Mouse (Mus musculus): ENCODE results near the gene Sec1. TPM values are rescaled to one million over a fixed set of nuclear protein-coding genes. Genes with fewer than 3 reads are reported as not detected.

Sec1 gene
- polyA plus RNA-seq, 1 experiment from 2014 or later: 4.8 TPM

DNA sequence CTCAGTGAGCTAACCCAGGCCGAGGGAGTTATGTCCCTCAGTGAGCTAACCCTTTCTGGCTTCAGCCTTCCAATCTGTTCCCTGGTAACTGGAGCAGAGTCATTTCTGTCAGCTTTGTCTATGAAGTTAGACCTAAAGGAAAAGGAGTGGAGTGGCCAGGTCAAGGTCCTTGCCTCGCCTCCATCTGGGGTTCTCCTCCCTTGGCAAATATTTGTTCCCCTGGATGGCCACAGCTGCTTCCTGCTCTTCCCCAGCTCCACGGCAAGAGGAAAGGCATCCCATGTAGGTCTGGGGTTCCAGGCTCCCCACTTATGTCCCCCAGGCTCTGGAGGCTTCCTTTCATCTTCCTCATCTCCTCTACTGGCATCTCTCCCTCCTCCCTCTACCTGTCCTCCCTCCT, 33.4 kb upstream of the Sec1 start:
- no peak for DNase-seq (ENCODE audit: low spot score)
- peak; percentile 21; the same call in 1 of the 2 replicates for ATAC-seq (replicated peaks; ENCODE audit: low FRiP score, low TSS enrichment, low read depth)
- H3K9ac ChIP-seq (ENCODE audit: low read length): no peak overlapping the region
- H3K27me3 ChIP-seq (replicated peaks; ENCODE audit: control insufficient read depth, insufficient read depth, low read length): no peaks in the 10 kb centered on the region
- no peaks in the 10 kb centered on the region for H3K9me3 ChIP-seq (ENCODE audit: control insufficient read depth, low read length)
- H3K4me2 ChIP-seq (ENCODE audit: low read length): peak overlapping the region; percentile 13; the same call in 1 of the 2 replicates
- no peak overlapping the region for H3K4me3 ChIP-seq (ENCODE audit: low read depth, low read length)
- WGBS: 47% methylated on average over 3 of the region's 3 CpGs
- H3K36me3 ChIP-seq (ENCODE audit: control insufficient read depth, insufficient read depth, low read length): peaks cover 43% of the 10 kb centered on the region
- peak overlapping the region; percentile 64 for H3K27ac ChIP-seq (ENCODE audit: low read depth)
- H3K4me1 ChIP-seq (replicated peaks; ENCODE audit: control insufficient read depth, insufficient read depth, low read length): peaks cover 12% of the 10 kb centered on the region

DNA sequence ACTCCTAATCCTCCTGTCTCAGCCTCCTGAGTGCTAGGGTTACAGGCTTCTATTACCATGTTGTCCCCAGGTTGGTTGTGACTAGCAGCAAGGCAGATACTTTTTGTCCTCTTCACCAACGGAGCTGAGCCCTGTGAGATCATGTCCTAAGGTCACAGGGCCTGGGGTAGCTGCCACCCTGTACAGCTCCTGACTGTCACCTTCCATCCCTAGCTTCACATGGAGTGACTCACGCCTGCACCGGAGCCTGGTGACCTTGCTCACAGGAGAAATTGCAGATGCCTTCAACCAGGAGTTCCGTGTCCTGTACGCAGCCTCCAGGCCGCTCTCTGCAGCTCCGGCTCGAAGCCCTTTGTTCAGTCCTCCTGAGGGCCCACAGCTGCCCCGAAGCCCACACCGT, 32.2 kb upstream of the Sec1 start:
- Histone ChIP-seq H3K36me3 (ENCODE audit: control insufficient read depth, insufficient read depth, low read length) (peaks cover 55% of the 10 kb centered on the region), H3K4me1 (replicated peaks; ENCODE audit: control insufficient read depth, insufficient read depth, low read length) (peaks cover 12% of the 10 kb centered on the region), H3K9me3 (ENCODE audit: control insufficient read depth, low read length) (no peaks in the 10 kb centered on the region), H3K4me3 (ENCODE audit: low read depth, low read length) (no peak overlapping the region), H3K4me2 (ENCODE audit: low read length) (no peak overlapping the region), H3K27ac (ENCODE audit: low read depth) (no peak overlapping the region), H3K27me3 (replicated peaks; ENCODE audit: control insufficient read depth, insufficient read depth, low read length) (no peaks in the 10 kb centered on the region), H3K9ac (ENCODE audit: low read length) (no peak overlapping the region)
- no peak for ATAC-seq (replicated peaks; ENCODE audit: low FRiP score, low TSS enrichment, low read depth)
- DNase-seq (ENCODE audit: low spot score): no peak
- WGBS: 94% methylated on average over 10 of the region's 10 CpGs

DNA sequence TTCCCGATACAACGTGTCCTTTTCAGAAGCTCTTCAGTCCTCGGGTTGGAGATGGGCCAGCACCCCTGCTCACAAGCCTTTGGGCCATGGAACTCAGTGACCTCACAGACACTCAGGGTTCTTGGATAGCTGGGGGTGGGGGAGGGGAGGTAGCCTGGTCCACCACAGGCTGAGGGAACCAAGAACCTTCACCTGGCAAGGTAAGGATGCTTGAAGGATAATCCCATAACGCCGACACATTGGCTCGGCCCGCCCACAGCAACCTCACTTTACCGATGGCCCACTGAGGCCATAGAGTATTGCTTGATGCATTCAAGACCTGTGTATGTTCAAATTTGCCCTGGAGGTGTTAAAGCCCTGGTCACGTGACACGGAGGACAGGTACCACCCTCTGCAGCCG, 31.5 kb upstream of the Sec1 start, which contains the start of gene Spaca4:
Gene Spaca4 (minus strand): TSS at position 101 of the 400 bp plus-strand sequence.
- Histone ChIP-seq H3K4me2 (ENCODE audit: low read length) (no peak within 1 kb of the TSS), H3K27ac (ENCODE audit: low read depth) (no peak within 1 kb of the TSS), H3K9ac (ENCODE audit: low read length) (no peak within 1 kb of the TSS), H3K4me1 (replicated peaks; ENCODE audit: control insufficient read depth, insufficient read depth, low read length) (peaks cover 8% of the 10 kb centered on the region), H3K4me3 (ENCODE audit: low read depth, low read length) (no peak within 1 kb of the TSS), H3K36me3 (ENCODE audit: control insufficient read depth, insufficient read depth, low read length) (peaks cover 61% of the 10 kb centered on the region), H3K9me3 (ENCODE audit: control insufficient read depth, low read length) (no peaks in the 10 kb centered on the region), H3K27me3 (replicated peaks; ENCODE audit: control insufficient read depth, insufficient read depth, low read length) (no peaks in the 10 kb centered on the region)
- WGBS: 94% methylated on average over 11 of the region's 11 CpGs
- ATAC-seq (replicated peaks; ENCODE audit: low FRiP score, low TSS enrichment, low read depth): no peak
- no peak for DNase-seq (ENCODE audit: low spot score)

DNA sequence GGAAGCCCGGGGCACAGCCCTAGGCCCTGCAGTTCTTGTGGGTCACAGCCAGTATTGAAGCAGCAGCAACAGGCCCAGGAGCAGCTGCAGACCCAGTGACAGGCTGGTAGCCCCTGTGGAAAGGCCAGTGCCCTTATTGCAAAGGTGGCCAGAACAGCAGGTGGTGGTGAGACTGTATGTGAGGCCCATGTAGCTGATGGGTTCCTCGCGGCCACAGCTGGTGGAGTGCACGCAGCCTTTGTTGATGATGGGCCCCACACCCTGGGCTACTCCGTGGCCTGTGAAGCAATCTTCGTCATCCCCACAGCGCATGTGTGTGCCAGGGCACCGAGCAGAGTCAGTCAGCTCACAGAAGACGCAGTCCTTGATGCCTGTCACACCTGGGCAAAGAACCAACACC, 30.9 kb upstream of the Sec1 start:
- 91% methylated on average over 9 of the region's 9 CpGs for WGBS
- H3K27ac ChIP-seq (ENCODE audit: low read depth): no peak overlapping the region
- no peaks in the 10 kb centered on the region for H3K27me3 ChIP-seq (replicated peaks; ENCODE audit: control insufficient read depth, insufficient read depth, low read length)
- H3K36me3 ChIP-seq (ENCODE audit: control insufficient read depth, insufficient read depth, low read length): peaks cover 67% of the 10 kb centered on the region
- H3K9me3 ChIP-seq (ENCODE audit: control insufficient read depth, low read length): no peaks in the 10 kb centered on the region
- H3K9ac ChIP-seq (ENCODE audit: low read length): no peak overlapping the region
- DNase-seq (ENCODE audit: low spot score) (no peak), ATAC-seq (replicated peaks; ENCODE audit: low FRiP score, low TSS enrichment, low read depth) (no peak)
- H3K4me1 ChIP-seq (replicated peaks; ENCODE audit: control insufficient read depth, insufficient read depth, low read length): peaks cover 2% of the 10 kb centered on the region; the same call in 1 of the 2 replicates
- H3K4me3 ChIP-seq (ENCODE audit: low read depth, low read length): no peak overlapping the region
- H3K4me2 ChIP-seq (ENCODE audit: low read length): no peak overlapping the region

DNA sequence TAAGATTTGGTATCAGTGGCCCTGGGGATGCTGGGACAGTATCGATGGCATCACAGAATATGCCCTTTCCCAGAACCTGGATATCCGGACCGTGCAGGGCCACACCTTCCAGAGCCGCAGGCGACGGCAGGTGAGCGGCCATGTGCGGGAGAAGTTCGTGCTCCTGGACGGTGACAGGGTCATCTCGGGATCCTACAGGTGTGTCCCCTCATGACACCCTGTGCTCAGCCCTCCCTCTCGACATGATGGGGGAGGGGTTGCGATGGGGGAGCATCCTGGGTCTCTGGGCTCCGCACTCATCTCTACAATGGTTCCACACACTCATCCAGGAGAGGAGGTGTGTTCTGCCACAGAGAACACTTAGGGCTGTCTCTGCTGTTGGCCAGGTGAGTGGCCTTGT, 29.6 kb upstream of the Sec1 start:
- peaks cover 8% of the 10 kb centered on the region; the same call in 1 of the 2 replicates for H3K4me1 ChIP-seq (replicated peaks; ENCODE audit: control insufficient read depth, insufficient read depth, low read length)
- H3K4me2 ChIP-seq (ENCODE audit: low read length): no peak overlapping the region
- H3K27me3 ChIP-seq (replicated peaks; ENCODE audit: control insufficient read depth, insufficient read depth, low read length): no peaks in the 10 kb centered on the region
- H3K4me3 ChIP-seq (ENCODE audit: low read depth, low read length): no peak overlapping the region
- ATAC-seq (replicated peaks; ENCODE audit: low FRiP score, low TSS enrichment, low read depth): no peak
- H3K27ac ChIP-seq (ENCODE audit: low read depth): no peak overlapping the region
- peaks cover 78% of the 10 kb centered on the region for H3K36me3 ChIP-seq (ENCODE audit: control insufficient read depth, insufficient read depth, low read length)
- 92% methylated on average over 14 of the region's 14 CpGs for WGBS
- DNase-seq (ENCODE audit: low spot score): no peak
- H3K9ac ChIP-seq (ENCODE audit: low read length): no peak overlapping the region
- no peaks in the 10 kb centered on the region for H3K9me3 ChIP-seq (ENCODE audit: control insufficient read depth, low read length)

DNA sequence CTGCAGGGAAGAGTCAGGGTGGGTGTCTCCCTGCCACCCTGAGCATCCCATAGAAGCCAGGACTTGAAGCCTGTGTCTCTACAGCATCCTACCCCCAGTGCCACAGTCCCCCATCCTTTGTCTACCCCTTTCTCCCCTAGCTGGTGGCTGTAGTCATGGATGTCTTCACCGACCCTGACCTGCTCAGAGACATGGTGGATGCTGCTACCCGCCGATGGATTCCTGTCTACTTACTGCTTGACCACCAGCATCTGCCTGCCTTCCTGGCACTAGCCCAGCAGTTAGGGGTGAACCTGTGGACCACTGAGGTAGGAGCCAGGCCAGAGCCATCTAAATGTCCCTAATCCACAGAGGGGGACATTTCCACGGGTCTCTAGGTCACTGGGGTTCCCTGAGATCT, 29.1 kb upstream of the Sec1 start:
- Histone ChIP-seq H3K9me3 (ENCODE audit: control insufficient read depth, low read length) (no peaks in the 10 kb centered on the region), H3K4me1 (replicated peaks; ENCODE audit: control insufficient read depth, insufficient read depth, low read length) (peaks cover 8% of the 10 kb centered on the region; the same call in 1 of the 2 replicates), H3K4me3 (ENCODE audit: low read depth, low read length) (no peak overlapping the region), H3K27ac (ENCODE audit: low read depth) (no peak overlapping the region), H3K36me3 (ENCODE audit: control insufficient read depth, insufficient read depth, low read length) (peaks cover 76% of the 10 kb centered on the region), H3K27me3 (replicated peaks; ENCODE audit: control insufficient read depth, insufficient read depth, low read length) (no peaks in the 10 kb centered on the region), H3K9ac (ENCODE audit: low read length) (no peak overlapping the region), H3K4me2 (ENCODE audit: low read length) (no peak overlapping the region)
- DNase-seq (ENCODE audit: low spot score): no peak
- WGBS: 85% methylated on average over 4 of the region's 4 CpGs
- ATAC-seq (replicated peaks; ENCODE audit: low FRiP score, low TSS enrichment, low read depth): no peak

DNA sequence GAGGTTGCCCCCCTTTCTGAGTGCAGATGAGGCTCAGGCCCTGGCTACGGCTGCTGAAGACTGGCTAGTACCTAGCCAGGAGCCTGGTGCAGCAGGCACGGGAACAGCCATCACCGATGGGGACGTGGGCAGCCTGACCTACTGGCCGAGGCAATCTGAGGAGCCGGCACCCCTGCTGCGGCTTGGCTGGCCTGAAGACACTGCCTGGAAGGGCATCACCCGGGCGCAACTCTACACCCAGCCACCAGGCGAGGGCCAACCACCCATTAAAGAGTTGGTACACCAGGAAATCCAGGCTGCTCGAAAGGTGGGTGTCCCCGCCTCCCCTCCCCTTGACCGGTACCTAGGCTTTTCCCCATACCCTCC, 28.1 kb upstream of the Sec1 start:
- H3K9me3 ChIP-seq (ENCODE audit: control insufficient read depth, low read length): no peaks in the 10 kb centered on the region
- H3K27ac ChIP-seq (ENCODE audit: low read depth): no peak overlapping the region
- peaks cover 74% of the 10 kb centered on the region for H3K36me3 ChIP-seq (ENCODE audit: control insufficient read depth, insufficient read depth, low read length)
- H3K4me2 ChIP-seq (ENCODE audit: low read length): no peak overlapping the region
- H3K27me3 ChIP-seq (replicated peaks; ENCODE audit: control insufficient read depth, insufficient read depth, low read length): no peaks in the 10 kb centered on the region
- WGBS: 77% methylated on average over 13 of the region's 13 CpGs
- H3K4me3 ChIP-seq (ENCODE audit: low read depth, low read length): no peak overlapping the region
- DNase-seq (ENCODE audit: low spot score) (no peak), ATAC-seq (replicated peaks; ENCODE audit: low FRiP score, low TSS enrichment, low read depth) (no peak)
- H3K9ac ChIP-seq (ENCODE audit: low read length): no peak overlapping the region
- H3K4me1 ChIP-seq (replicated peaks; ENCODE audit: control insufficient read depth, insufficient read depth, low read length): peaks cover 8% of the 10 kb centered on the region; the same call in 1 of the 2 replicates

DNA sequence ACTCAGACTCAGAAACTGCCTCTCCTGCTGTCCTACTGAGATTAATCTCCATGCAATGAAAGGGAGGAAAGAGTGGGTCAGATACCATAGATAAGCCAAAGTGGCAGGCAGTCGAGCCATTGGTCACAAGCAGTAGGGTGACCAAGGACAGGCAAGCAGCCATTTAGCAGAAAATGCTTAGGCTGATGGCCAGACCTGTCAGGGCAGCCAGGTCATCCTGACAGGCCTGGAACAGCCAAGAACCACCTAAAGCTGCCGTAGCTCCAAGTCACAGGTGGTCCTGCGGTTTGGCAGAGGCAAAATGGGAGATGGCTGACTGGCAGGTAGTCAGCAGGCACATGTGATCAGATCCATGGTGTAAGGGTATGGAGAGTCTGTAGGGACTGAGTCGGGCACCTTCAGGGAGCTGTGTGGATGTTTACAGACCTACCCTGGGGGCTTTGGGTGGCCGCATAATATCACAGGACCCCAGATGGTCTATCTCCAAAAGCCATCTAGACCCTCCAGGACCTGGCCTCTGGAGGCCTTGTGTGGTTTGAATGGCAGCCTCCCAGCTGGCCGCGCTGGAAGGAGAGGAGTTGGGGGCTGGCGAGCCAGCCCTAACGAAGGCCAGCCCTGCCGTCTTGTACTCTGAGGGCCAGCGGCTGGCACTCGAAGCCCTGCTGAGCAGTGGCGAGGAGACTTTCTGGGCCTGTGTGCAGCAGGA, 27.6 kb upstream of the Sec1 start:
- ATAC-seq (replicated peaks; ENCODE audit: low FRiP score, low TSS enrichment, low read depth) (no peak), DNase-seq (ENCODE audit: low spot score) (no peak)
- no peaks in the 10 kb centered on the region for H3K27me3 ChIP-seq (replicated peaks; ENCODE audit: control insufficient read depth, insufficient read depth, low read length)
- peaks cover 72% of the 10 kb centered on the region for H3K36me3 ChIP-seq (ENCODE audit: control insufficient read depth, insufficient read depth, low read length)
- H3K9me3 ChIP-seq (ENCODE audit: control insufficient read depth, low read length): no peaks in the 10 kb centered on the region
- peaks cover 11% of the 10 kb centered on the region for H3K4me1 ChIP-seq (replicated peaks; ENCODE audit: control insufficient read depth, insufficient read depth, low read length)
- H3K27ac ChIP-seq (ENCODE audit: low read depth): no peak overlapping the region
- peak overlapping the region; percentile 18; the same call in 1 of the 2 replicates for H3K4me2 ChIP-seq (ENCODE audit: low read length)
- WGBS: 68% methylated on average over 13 of the region's 13 CpGs
- H3K9ac ChIP-seq (ENCODE audit: low read length): no peak overlapping the region
- H3K4me3 ChIP-seq (ENCODE audit: low read depth, low read length): no peak overlapping the region

DNA sequence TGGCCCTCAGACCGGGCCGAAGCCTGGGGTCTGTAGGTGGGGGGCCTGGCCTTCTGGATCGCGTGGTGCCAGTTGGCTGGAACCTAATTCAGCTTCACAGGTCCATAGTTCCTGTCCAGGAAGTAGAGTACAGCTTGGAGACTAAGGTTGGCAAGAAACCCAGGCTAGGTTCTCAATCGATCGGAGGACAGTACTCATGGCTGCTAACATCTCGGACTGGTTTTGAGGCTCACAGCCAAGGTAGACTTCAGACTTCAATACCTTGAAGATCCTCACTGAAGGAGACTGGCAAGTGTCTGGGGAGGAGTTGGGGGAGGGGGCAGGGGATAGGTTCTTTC, 27.0 kb upstream of the Sec1 start:
- no peak for ATAC-seq (replicated peaks; ENCODE audit: low FRiP score, low TSS enrichment, low read depth)
- WGBS: 72% methylated on average over 7 of the region's 7 CpGs
- no peak overlapping the region for H3K4me3 ChIP-seq (ENCODE audit: low read depth, low read length)
- peak overlapping the region; percentile 18; the same call in 1 of the 2 replicates for H3K4me2 ChIP-seq (ENCODE audit: low read length)
- peaks cover 72% of the 10 kb centered on the region for H3K36me3 ChIP-seq (ENCODE audit: control insufficient read depth, insufficient read depth, low read length)
- no peak for DNase-seq (ENCODE audit: low spot score)
- no peak overlapping the region for H3K9ac ChIP-seq (ENCODE audit: low read length)
- peaks cover 17% of the 10 kb centered on the region for H3K4me1 ChIP-seq (replicated peaks; ENCODE audit: control insufficient read depth, insufficient read depth, low read length)
- H3K27me3 ChIP-seq (replicated peaks; ENCODE audit: control insufficient read depth, insufficient read depth, low read length): no peaks in the 10 kb centered on the region
- H3K9me3 ChIP-seq (ENCODE audit: control insufficient read depth, low read length): no peaks in the 10 kb centered on the region
- peak overlapping the region; percentile 36; the same call in 1 of the 2 replicates for H3K27ac ChIP-seq (ENCODE audit: low read depth)

Measured in intestine, embryonic 14.5 days (tissue).